Mouse (Mus musculus): ENCODE results near the gene Acbd4. TPM values are rescaled to one million over a fixed set of nuclear protein-coding genes. Genes with fewer than 3 reads are reported as not detected.
A peak's percentile ranks its signal among the peaks of the same experiment; 100 is the strongest.

Acbd4 gene
- polyA plus RNA-seq, 1 experiment: 5.7 TPM

DNA sequence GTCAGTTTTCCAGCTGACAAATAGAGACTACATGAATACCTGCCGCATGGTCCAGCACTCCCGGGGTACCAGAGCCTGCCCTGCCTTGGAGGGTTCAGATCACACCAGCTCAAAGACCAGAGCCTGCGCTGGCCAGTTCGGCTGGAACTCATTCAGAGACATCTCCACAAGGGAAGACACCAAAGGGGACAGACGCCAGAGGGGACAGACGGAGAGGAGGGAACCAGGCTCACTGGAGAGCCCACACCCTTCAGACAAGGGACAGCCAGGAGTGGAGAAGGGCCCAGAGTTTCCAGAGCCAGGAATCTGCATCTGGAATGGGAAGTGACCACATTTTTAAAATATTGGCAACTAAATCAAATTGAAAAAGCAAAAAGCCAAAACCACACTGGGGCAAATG, 19.9 kb upstream of the Acbd4 start:
- no peak for TF ChIP-seq CTCF (IDR thresholded peaks at IDR 0.05; ENCODE audit: control insufficient read depth, insufficient read depth, insufficient replicate concordance, low read depth, low read length)
- H3K4me3 ChIP-seq (ENCODE audit: control insufficient read depth, low read depth, low read length): no peak overlapping the region
- H3K36me3 ChIP-seq (ENCODE audit: control insufficient read depth, insufficient read depth, low read length): no peaks in the 10 kb centered on the region
- peaks cover 10% of the 10 kb centered on the region for H3K4me1 ChIP-seq (ENCODE audit: control insufficient read depth, insufficient read depth, low read length)
- no peak overlapping the region for H3K27ac ChIP-seq (ENCODE audit: control insufficient read depth, insufficient read depth, low read depth, low read length)
- no peaks in the 10 kb centered on the region for H3K27me3 ChIP-seq (ENCODE audit: control insufficient read depth, insufficient read depth, low read length)

DNA sequence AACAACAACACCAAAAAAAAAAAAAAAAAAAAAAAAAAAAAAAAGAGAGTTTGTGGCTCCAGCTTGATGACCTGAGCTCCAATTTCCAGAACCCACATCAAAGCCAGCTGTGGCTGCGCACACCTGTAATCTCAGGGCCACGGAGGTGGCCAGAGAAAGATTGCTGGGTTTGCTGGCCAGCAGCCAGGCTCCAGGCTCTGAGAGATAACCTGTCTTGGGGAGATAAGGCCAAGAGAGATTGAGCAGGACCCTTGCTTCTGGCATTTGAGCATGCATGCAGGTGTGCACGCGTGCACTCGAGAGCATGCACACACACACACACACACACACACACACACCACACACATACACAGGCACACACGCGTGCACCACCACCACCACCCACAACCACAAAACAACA, 8.2 kb upstream of the Acbd4 start:
- no peaks in the 10 kb centered on the region for H3K27me3 ChIP-seq (ENCODE audit: control insufficient read depth, insufficient read depth, low read length)
- TF ChIP-seq CTCF (IDR thresholded peaks at IDR 0.05; ENCODE audit: control insufficient read depth, insufficient read depth, insufficient replicate concordance, low read depth, low read length) (no peak), POLR2A (IDR thresholded peaks at IDR 0.05; ENCODE audit: control insufficient read depth, low read depth, low read length) (no peak)
- H3K36me3 ChIP-seq (ENCODE audit: control insufficient read depth, insufficient read depth, low read length): no peaks in the 10 kb centered on the region
- H3K4me1 ChIP-seq (ENCODE audit: control insufficient read depth, insufficient read depth, low read length): no peaks in the 10 kb centered on the region; the same call in 1 of the 2 replicates
- H3K27ac ChIP-seq (ENCODE audit: control insufficient read depth, insufficient read depth, low read depth, low read length): no peak overlapping the region
- no peak overlapping the region for H3K4me3 ChIP-seq (ENCODE audit: control insufficient read depth, low read depth, low read length)

DNA sequence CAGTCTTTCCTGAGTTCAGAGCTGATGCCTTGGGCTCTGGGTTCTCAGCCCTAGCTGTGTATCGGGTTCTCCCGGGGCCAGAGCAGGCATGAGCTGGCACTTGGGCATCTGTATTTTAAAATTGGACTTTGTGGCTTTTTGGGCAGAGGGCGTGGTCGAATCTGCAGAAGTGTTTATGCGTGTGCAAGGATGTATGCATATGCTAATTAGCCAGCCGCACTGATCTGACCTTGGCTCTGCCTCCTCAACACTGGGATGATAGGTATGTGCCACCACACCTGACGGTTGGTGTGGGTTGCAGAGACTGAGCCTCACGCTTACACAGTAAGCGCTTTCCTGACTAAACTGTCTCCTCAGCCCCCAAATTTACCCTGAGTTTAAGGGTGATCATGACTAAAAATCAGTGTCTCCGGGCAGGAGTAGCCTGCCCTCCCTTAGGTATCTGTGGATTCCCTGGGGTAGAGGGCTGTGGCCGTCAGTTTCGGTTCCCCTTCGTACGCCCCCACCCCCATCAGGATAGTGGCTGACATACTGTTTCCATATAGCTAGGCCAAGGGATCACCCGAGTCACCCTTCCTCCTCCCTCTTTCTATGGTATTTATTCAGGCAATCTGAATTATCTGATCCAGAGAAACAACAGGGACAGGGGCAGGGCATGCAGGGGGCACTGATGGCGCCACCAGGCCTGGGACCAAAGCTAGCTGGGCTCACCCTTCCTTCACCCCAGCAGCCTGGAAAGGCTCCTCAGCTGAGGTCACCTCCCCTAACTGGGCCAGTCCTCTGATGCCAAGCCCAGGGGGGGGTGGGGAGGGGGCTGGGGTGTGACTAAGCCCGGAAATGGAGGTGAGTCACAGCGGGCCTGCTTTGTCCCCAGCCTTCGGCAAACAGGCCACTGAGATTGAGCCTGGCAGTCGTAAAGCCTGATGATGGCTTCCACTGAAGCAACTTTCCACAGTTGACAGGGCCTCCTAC, 7.3 kb upstream of the Acbd4 start:
- H3K27me3 ChIP-seq (ENCODE audit: control insufficient read depth, insufficient read depth, low read length): no peaks in the 10 kb centered on the region
- no peaks in the 10 kb centered on the region for H3K36me3 ChIP-seq (ENCODE audit: control insufficient read depth, insufficient read depth, low read length)
- H3K27ac ChIP-seq (ENCODE audit: control insufficient read depth, insufficient read depth, low read depth, low read length): no peak overlapping the region
- no peak for TF ChIP-seq CTCF (IDR thresholded peaks at IDR 0.05; ENCODE audit: control insufficient read depth, insufficient read depth, insufficient replicate concordance, low read depth, low read length)
- 0 out of 2 replicates have a peak, but pooled peaks have one; percentile 22 for TF ChIP-seq POLR2A (IDR thresholded peaks at IDR 0.05; ENCODE audit: control insufficient read depth, low read depth, low read length)
- H3K4me3 ChIP-seq (ENCODE audit: control insufficient read depth, low read depth, low read length): no peak overlapping the region
- no peaks in the 10 kb centered on the region; the same call in 1 of the 2 replicates for H3K4me1 ChIP-seq (ENCODE audit: control insufficient read depth, insufficient read depth, low read length)

DNA sequence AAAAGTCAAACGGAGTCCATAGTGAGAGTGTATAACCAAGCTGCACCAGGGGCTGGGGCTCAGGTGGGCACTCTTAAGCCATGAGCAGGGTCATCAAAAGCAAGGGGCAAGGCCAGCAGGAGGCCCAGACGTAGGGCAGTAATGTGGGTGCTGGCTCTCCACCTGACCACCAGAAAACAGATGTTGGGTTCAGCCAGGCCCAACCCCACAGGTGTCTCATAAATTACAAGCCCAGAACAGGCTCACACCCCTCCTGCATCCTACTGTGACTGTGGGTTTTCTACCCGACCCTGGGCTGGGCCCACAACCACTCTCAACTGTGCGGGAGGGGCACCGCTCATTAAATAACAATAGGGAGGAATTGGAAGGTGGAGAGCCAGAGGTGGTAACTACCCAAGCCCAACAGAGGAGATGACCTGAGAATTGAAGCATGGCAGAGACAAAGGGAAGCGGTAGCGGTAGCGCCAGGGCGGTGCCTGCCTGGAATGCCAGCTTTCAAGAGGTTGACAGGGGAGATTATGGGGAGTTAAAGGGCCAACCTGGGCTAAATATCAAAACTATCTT, 6.3 kb upstream of the Acbd4 start:
- H3K27me3 ChIP-seq (ENCODE audit: control insufficient read depth, insufficient read depth, low read length): no peaks in the 10 kb centered on the region
- TF ChIP-seq POLR2A (IDR thresholded peaks at IDR 0.05; ENCODE audit: control insufficient read depth, low read depth, low read length) (no peak), CTCF (IDR thresholded peaks at IDR 0.05; ENCODE audit: control insufficient read depth, insufficient read depth, insufficient replicate concordance, low read depth, low read length) (no peak)
- no peak overlapping the region for H3K27ac ChIP-seq (ENCODE audit: control insufficient read depth, insufficient read depth, low read depth, low read length)
- no peaks in the 10 kb centered on the region; the same call in 1 of the 2 replicates for H3K4me1 ChIP-seq (ENCODE audit: control insufficient read depth, insufficient read depth, low read length)
- H3K36me3 ChIP-seq (ENCODE audit: control insufficient read depth, insufficient read depth, low read length): no peaks in the 10 kb centered on the region
- H3K4me3 ChIP-seq (ENCODE audit: control insufficient read depth, low read depth, low read length): no peak overlapping the region

DNA sequence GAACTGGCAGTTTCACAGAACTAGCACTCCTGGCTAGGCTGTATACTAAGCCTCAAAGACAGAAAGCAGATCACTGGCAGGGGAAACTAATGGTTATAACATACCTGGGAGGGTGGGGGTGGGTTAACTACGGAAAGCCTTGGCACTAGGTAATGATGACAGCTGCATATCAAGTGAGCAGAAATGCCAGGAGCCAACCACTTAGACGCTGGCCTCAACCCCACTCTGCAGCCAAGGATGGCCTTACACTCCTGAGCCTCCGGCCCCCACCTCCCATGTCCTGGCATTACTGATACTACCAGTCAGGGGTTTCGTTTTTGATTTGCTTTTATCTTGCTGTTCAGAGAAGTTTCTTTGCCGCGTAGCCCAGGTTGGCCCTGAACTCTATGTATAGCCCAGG, 5.7 kb upstream of the Acbd4 start:
- H3K4me1 ChIP-seq (ENCODE audit: control insufficient read depth, insufficient read depth, low read length): peaks cover 5% of the 10 kb centered on the region; the same call in 1 of the 2 replicates
- no peaks in the 10 kb centered on the region for H3K27me3 ChIP-seq (ENCODE audit: control insufficient read depth, insufficient read depth, low read length)
- no peak overlapping the region for H3K27ac ChIP-seq (ENCODE audit: control insufficient read depth, insufficient read depth, low read depth, low read length)
- H3K36me3 ChIP-seq (ENCODE audit: control insufficient read depth, insufficient read depth, low read length): no peaks in the 10 kb centered on the region
- no peak overlapping the region for H3K4me3 ChIP-seq (ENCODE audit: control insufficient read depth, low read depth, low read length)
- no peak for TF ChIP-seq POLR2A (IDR thresholded peaks at IDR 0.05; ENCODE audit: control insufficient read depth, low read depth, low read length)
- TF ChIP-seq CTCF (IDR thresholded peaks at IDR 0.05; ENCODE audit: control insufficient read depth, insufficient read depth, insufficient replicate concordance, low read depth, low read length): no peak

DNA sequence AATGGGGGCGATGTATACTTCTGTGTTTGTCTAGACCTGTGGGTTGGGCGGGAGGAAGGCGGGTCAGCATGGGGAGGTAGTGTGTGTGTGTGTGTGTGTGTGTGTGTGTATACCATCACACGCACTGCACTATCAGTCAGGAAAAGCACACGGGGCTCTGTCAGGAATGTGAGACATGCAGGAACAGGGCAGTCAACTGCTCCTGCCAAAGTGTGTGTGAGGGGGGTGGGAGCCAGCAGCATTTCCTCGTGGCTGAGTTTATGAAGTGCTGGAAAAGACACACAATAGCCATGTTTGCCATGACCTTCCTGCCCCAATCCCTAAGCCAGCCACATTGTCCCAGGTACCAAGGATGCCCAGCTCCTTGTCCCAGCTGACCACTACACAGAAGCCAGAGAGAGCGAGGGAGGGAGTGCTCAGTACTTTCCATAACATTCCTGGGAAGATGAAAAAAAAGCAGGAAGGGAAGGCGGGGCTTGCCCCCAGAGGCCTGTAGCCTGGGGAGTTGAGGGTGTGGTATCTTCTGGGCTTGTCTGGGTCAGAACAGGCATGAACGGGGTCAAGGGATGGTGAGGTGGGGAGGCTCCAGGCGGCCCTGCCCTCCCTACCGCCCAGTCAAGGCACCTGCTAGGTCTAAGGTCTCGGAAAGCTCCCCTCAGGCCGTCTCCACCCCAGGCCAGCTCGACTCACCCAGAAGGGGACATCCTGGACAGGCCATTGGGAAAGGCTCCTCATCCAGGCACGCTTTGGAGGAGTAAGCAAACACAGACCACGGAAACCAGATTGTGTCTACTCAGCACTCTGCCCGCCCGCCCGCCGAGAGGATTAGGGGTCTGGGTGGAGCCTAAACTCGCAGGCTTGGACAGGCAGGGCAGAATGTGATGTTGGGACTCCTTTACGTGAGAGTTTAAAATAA, 4.2 kb upstream of the Acbd4 start:
- peak overlapping the region; percentile 50; the same call in 1 of the 2 replicates for H3K27ac ChIP-seq (ENCODE audit: control insufficient read depth, insufficient read depth, low read depth, low read length)
- TF ChIP-seq CTCF (IDR thresholded peaks at IDR 0.05; ENCODE audit: control insufficient read depth, insufficient read depth, insufficient replicate concordance, low read depth, low read length) (no peak), POLR2A (IDR thresholded peaks at IDR 0.05; ENCODE audit: control insufficient read depth, low read depth, low read length) (0 out of 2 replicates have a peak, but pooled peaks have one; percentile 11)
- no peaks in the 10 kb centered on the region for H3K36me3 ChIP-seq (ENCODE audit: control insufficient read depth, insufficient read depth, low read length)
- H3K4me1 ChIP-seq (ENCODE audit: control insufficient read depth, insufficient read depth, low read length): peaks cover 17% of the 10 kb centered on the region
- no peak overlapping the region for H3K4me3 ChIP-seq (ENCODE audit: control insufficient read depth, low read depth, low read length)
- H3K27me3 ChIP-seq (ENCODE audit: control insufficient read depth, insufficient read depth, low read length): no peaks in the 10 kb centered on the region
